Mouse (Mus musculus) right cerebral cortex, postnatal 36 days (tissue): Measurements from ENCODE around the gene U90926.

Experiments used
- DNase-seq, 2 experiments: peaks; one replicate each; pipeline ENCODE4 v3.0.0; 2022; ENCODE audit warnings: low spot score in 2 of 2, mixed read lengths in 1 of 2

U90926 gene

DNA sequence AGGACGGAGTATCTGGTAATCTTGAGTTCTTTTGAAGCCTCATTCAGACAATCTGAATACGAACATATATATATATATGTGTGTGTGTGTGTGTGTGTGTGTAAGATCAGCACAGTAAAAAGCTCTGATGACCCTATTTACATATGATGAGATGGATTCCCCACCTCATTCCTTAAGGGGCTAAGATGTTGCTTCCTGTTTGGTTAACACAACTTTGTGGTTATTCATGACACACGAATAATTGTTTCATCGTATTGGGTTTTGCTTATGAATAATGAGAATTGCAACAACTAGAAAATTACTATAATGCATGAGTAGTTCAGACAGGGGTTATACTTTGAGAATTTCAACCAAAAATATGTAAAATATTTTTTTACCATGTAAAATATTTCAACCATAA, at the start of gene U90926:
Gene U90926 (minus strand): TSS at position 101 of the 400 bp plus-strand sequence.
- no peak for DNase-seq

DNA sequence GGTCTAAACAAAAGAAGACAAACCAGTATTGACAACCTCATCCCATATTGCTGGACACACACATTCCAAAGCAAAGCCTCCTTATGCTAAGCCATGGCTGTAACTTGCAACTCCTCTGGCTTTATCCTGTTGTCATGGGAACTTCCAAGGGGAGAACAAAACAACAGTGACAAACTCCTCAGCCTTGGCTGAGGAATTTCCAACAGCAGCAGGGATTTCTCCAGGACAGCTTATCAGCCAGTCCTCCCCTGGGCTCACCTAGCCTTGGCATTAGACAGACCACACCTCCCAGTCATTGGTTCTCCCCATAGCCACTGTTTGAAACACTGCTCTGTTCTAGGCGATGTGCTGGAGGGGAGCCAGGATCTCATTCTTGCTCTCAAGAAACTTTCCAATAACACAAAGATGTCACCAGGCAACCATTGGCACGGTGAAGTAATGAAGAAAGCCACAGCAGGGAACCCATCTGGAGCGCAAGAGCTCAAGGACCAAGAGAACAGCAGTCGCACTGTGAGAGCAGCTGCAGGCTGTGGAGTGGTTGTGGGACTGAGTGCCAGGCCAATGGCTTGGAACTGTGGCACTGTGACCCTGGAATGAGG, 48.7 kb upstream of the U90926 start:
- DNase-seq: peak; percentile 57 to 67

DNA sequence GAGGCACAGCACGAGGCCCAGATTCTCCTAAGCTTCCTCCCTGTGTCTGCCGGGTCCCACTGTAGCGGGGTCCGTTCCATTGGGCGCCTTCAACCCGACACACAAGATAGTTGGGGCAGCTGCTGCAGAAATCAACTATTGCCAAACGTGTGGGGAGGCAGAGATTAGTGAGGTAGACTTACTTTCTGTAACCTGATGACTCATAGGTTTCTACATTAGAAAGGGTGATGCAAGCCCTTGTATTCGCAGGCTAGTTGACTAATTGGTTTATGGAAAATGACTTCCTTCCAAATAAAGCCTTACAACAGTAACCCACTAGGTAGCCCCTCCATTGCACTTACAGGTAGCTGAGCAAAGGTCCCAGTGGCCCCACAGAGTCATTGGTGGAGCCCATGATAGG, 47.4 kb upstream of the U90926 start:
- DNase-seq: no peak

- no peak for DNase-seq
Measured at GRCm38 (mm10) chr5:92256218-92256617, 41.0 kb upstream of the U90926 start, which contains the start of gene Ppef2. Gene Ppef2, minus strand, starts transcription at chr5:92256278.

DNA sequence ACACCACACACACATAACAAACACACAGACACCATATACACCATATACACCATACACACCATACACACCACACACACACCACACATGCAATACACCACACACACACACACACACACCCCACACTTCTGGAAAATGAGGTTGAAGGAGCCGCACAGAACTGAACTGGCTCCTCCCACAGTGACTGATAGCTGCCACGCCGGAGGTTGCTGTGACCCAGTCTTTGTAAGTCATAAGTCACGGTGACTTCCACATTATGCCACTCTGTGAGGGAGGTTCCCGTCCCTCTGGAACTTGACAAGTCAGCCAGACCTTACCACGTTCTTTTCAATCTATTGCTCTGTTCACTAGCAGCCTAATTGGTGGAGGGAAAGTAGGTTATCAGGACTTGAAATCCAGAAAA, 39.3 kb upstream of the U90926 start:
- DNase-seq: no peak

GRCm38 (mm10) chr5:92252797-92253343, 37.7 kb upstream of the U90926 start:
- DNase-seq: no peak

GRCm38 (mm10) chr5:92252031-92252430, 36.8 kb upstream of the U90926 start:
- DNase-seq: no peak

- DNase-seq: no peak
Measured at GRCm38 (mm10) chr5:92248614-92249013, 33.4 kb upstream of the U90926 start.

GRCm38 (mm10) chr5:92245483-92245882, 30.3 kb upstream of the U90926 start:
- no peak for DNase-seq

- DNase-seq: no peak
Measured at GRCm38 (mm10) chr5:92244900-92245299, 29.7 kb upstream of the U90926 start.

- DNase-seq: no peak
Measured at GRCm38 (mm10) chr5:92240769-92241168, 25.6 kb upstream of the U90926 start.

DNA sequence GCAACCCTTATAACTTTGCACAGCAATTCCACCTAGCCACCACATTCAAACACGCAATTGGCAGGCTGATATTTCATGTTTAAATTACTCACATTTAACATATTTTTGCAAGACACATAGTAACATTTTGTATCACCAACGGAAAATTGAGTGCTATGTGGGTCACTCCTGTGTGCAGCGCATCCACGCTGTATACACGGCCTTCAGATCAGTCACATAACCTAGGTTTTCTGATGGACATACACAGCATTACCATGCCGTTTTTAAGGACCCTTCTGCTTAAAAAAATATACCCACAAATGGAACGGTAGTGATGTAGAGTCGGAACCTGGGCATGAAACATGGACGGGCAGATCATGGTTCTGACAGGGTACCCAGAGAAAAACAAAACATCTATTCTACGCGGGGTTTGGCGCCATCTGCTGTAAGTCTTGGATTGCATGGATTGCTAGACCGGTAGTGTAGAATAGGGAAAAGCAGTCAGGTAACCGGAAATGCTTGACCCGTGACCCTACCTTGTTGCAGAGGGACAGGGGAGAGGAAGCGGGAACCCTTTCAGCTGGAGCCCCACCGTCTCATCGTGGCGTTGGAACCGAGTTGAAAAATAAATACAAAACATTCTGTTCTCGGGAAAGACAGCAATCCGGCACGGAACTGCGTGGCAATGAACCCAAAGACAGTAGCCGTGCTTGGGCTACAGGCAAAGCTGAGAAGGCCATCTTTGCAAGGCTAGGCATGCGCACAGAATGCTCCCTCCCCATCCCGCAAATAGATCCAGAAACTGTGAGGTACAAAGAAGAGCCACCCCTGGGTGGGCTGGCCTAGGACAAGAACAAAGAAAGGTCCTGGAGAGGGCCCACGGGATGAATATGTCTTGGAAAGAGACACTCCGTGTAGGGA, 24.4 kb upstream of the U90926 start:
- peak; percentile 59 to 64 for DNase-seq

DNA sequence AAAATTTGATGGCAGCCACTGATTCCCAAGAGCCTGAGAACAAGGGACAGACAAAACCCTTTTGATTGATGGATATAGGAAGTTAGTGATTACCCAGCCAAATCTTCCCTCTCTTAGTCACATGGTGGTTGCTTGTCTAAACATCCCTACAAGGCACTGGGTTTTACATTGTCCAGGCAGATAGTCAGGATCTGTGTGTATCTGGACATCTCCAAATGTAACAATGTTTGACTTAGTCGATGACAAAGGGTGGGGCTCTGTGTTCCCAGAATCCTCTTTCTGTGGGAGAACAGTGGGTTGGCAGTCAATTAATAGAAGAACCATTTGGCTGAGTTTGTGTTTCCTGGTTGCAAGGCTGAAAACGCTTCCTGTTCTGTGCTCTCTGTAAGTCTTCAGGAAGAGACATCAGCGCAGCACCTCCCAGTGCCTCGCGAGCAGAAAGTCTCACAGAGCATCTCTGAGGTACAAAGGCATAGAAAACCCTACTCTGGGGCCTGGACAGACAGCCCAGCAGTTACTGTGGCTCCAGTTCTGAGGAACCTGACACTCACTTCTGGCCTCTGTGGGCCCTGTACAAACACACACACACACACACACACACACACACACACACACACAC, 19.8 kb upstream of the U90926 start:
- DNase-seq: no peak

- no peak for DNase-seq
Measured at GRCm38 (mm10) chr5:92233366-92233765, 18.2 kb upstream of the U90926 start.

- DNase-seq: no peak
Measured at GRCm38 (mm10) chr5:92231836-92232235, 16.6 kb upstream of the U90926 start.

GRCm38 (mm10) chr5:92230306-92230705, 15.1 kb upstream of the U90926 start:
- no peak for DNase-seq

DNA sequence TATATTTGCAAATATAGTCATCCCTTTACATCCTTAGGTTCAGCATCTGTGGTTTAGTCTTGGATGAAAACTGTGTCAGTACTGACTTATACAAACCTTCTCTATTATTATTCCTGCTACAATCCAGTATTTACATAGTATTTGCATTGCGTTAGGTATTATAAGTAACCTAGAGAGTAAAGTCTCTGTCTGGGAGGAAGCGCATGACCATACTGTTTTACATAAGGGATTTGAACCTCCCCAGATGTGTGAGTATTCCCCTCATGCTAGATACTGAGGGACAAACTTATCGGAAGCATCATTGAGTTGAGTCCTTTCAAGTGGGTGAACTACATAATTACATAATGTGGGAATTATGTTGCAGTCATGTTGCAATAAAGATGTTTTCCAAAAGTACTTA, 14.3 kb upstream of the U90926 start:
- DNase-seq: no peak

DNA sequence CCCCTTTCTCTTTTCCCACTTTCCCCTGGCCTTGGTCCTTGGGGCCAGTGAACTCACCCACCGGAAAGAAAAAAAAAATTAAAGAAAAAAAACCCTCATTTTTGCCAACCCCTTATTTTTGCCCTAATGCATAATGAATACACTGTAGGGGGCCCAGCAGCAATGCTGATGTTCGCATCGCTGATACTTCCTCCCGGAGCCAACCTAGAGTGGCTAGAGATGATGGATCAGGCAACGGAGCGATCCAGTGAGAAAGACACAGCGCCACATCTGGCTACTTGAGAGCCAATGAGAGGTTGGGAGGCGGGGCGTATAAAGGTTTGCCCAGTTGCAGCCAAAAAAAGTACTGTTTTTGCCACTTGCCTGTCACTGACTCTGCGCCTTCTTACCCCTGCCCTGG, 13.6 kb upstream of the U90926 start:
- DNase-seq: no peak

- DNase-seq: no peak
Measured at GRCm38 (mm10) chr5:92227782-92228181, 12.6 kb upstream of the U90926 start.

- DNase-seq: no peak
Measured at GRCm38 (mm10) chr5:92220287-92220902, 5.2 kb upstream of the U90926 start.

- no peak for DNase-seq
Measured at GRCm38 (mm10) chr5:92219826-92220225, 4.6 kb upstream of the U90926 start.
